Mouse (Mus musculus): ENCODE measurements around the gene 4933434E20Rik. TPM values are rescaled to one million over a fixed set of nuclear protein-coding genes. Genes with fewer than 3 reads are reported as not detected.

The 4933434E20Rik gene
- total and polyA plus RNA-seq, 3 experiments = 89.5 to 133 (median 102) TPM

- Histone ChIP-seq H3K4me2 (ENCODE audit: insufficient read depth, low read depth, poor library complexity, severe bottlenecking) (peak overlapping the region; percentile 97; the same call in 1 of the 2 replicates), H3K4me3 (replicated peaks in 1 of 3; ENCODE audit: low read depth in 2 of 3, low read length in 2 of 3, poor library complexity in 1 of 3) (no peak overlapping the region), H3K9ac (ENCODE audit: insufficient read depth, low read depth) (peak overlapping the region; percentile 49; the same call in 1 of the 2 replicates), H3K27me3 (replicated peaks) (no peaks in the 10 kb centered on the region), H3K79me2 (replicated peaks; ENCODE audit: control insufficient read depth, extremely low read depth, insufficient read depth, poor library complexity, severe bottlenecking) (peaks cover 29% of the 10 kb centered on the region), H3K9me3 (replicated peaks; ENCODE audit: low read length) (no peaks in the 10 kb centered on the region), H3K4me1 (ENCODE audit: control insufficient read depth in 1 of 2, insufficient read depth in 2 of 2) (peaks cover 0 to 23% of the 10 kb centered on the region in 2 experiments; a peak in 3 of 4 replicates), H3K27ac (ENCODE audit: insufficient read depth, low read depth) (no peak overlapping the region), H3K36me3 (replicated peaks in 1 of 2; ENCODE audit: control insufficient read depth in 1 of 2, insufficient read depth in 1 of 2, low read length in 1 of 2) (peaks cover 0 to 7% of the 10 kb centered on the region in 2 experiments)
- no peak for DNase-seq (ENCODE audit: extremely low read depth)
- in situ Hi-C loops (cut with MboI; ENCODE audit: low pct_ligation_motif_present, low pct_unique_long_range_greater_than_20kb, low sequenced_read_pairs) (loop anchor here (10.0 kb wide), 2 partner anchors 113 to 283 kb away; partner anchors contain the start of gene Atp8b2), dilution Hi-C loops (cut with MboI; ENCODE audit: extremely low pct_ligation_motif_present, extremely low pct_unique_long_range_greater_than_20kb, low sequenced_read_pairs) (no loop called here)
- TF ChIP-seq SMC3 (IDR thresholded peaks at IDR 0.05; ENCODE audit: low read depth, low read length) (no peak), CTCF (conservative IDR thresholded peaks at IDR 0.05 in 1 of 2, IDR thresholded peaks at IDR 0.05 in 1 of 2; ENCODE audit: low read depth in 2 of 2, low read length in 2 of 2) (peak in 1 of 2 experiments; percentile 27; a peak in 1 of 4 replicates), POLR2A (IDR thresholded peaks at IDR 0.05; ENCODE audit: low read depth, low read length) (no peak)
Observed at GRCm38 (mm10) chr3:90078224-90078623, 26.8 kb downstream of the 4933434E20Rik start.

DNA sequence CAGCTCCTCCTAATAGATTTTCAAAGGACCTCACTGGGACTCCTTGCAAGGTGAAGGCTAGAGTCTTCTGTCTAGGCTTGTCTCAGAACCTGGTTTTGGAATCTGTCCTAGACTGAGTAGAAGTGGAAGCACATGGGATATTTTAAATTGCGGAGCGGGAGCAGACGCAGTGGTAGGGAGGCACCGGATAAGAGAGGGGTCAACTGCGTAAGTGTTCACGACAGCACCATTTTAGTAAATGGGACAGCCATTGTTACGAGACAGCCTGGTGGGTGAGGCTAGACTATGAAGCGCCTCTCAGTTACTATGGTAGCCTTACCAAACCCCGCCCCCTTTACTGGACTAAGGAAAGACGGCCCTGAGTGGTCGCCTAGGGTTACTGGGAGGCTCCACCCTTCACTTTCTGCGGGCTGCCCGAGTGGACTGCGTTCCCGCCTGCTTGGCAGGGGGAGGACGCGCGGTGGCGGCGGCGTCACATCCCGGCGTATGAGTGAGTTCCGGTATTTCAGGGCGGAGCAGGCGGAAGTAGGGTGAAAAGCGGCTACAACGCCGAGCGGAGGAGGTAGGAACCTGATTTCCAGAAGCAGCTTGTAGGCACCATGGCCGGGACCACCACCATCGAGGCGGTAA, 27.8 kb downstream of the 4933434E20Rik start:
- dilution Hi-C loops (cut with MboI; ENCODE audit: extremely low pct_ligation_motif_present, extremely low pct_unique_long_range_greater_than_20kb, low sequenced_read_pairs) = no loop called here
- TF ChIP-seq HCFC1 (IDR thresholded peaks at IDR 0.05; ENCODE audit: low read depth, low read length) (peak; percentile 70), CTCF (conservative IDR thresholded peaks at IDR 0.05 in 1 of 2, IDR thresholded peaks at IDR 0.05 in 1 of 2; ENCODE audit: low read depth in 2 of 2, low read length in 2 of 2) (peak in 1 of 2 experiments; percentile 24; a peak in 1 of 4 replicates), GABPA (IDR thresholded peaks at IDR 0.05; ENCODE audit: insufficient replicate concordance, low read depth, low read length) (no peak), JUN (IDR thresholded peaks at IDR 0.05; ENCODE audit: insufficient read depth, low read depth, low read length) (no peak), MAZ (IDR thresholded peaks at IDR 0.05; ENCODE audit: low read depth, low read length) (0 out of 2 replicates have a peak, but pooled peaks have one; percentile 55), NELFE (IDR thresholded peaks at IDR 0.05; ENCODE audit: low read depth, low read length) (peak; percentile 57; the same call in 1 of the 2 replicates), USF1 (IDR thresholded peaks at IDR 0.05; ENCODE audit: low read depth, low read length) (no peak), KAT2A (IDR thresholded peaks at IDR 0.05; ENCODE audit: insufficient replicate concordance, low read length) (0 out of 2 replicates have a peak, but pooled peaks have one; percentile 11), CHD2 (IDR thresholded peaks at IDR 0.05; ENCODE audit: low read length) (no peak), ZKSCAN1 (IDR thresholded peaks at IDR 0.05; ENCODE audit: borderline replicate concordance, low read depth, low read length) (no peak), BHLHE40 (IDR thresholded peaks at IDR 0.05; ENCODE audit: low read depth, low read length) (no peak), POLR2AphosphoS2 (IDR thresholded peaks at IDR 0.05; ENCODE audit: low read depth, low read length) (no peak), MEF2A (IDR thresholded peaks at IDR 0.05; ENCODE audit: borderline replicate concordance, low read depth, low read length) (no peak), UBTF (IDR thresholded peaks at IDR 0.05; ENCODE audit: low read depth, low read length) (no peak), ETS1 (conservative IDR thresholded peaks at IDR 0.05; ENCODE audit: low read depth, low read length) (no peak), USF2 (conservative IDR thresholded peaks at IDR 0.05; ENCODE audit: low read depth, low read length) (no peak), MAFK (IDR thresholded peaks at IDR 0.05; ENCODE audit: insufficient replicate concordance, low read length) (no peak), EP300 (IDR thresholded peaks at IDR 0.05; ENCODE audit: low read length) (no peak), MYC (IDR thresholded peaks at IDR 0.05; ENCODE audit: low read depth, low read length) (0 out of 2 replicates have a peak, but pooled peaks have one; percentile 8), TBP (conservative IDR thresholded peaks at IDR 0.05; ENCODE audit: low read depth, low read length) (peak; percentile 76; the same call in 1 of the 2 replicates), MXI1 (IDR thresholded peaks at IDR 0.05; ENCODE audit: low read depth, low read length) (peak; percentile 91; the same call in 1 of the 2 replicates), JUND (conservative IDR thresholded peaks at IDR 0.05; ENCODE audit: low read depth, low read length) (no peak), ZMIZ1 (IDR thresholded peaks at IDR 0.05; ENCODE audit: low read depth, low read length) (peak; percentile 32; the same call in 1 of the 2 replicates), SIN3A (IDR thresholded peaks at IDR 0.05; ENCODE audit: low read length) (peak; percentile 97), PAX5 (IDR thresholded peaks at IDR 0.05; ENCODE audit: low read length) (no peak), RCOR1 (conservative IDR thresholded peaks at IDR 0.05; ENCODE audit: low read depth, low read length) (no peak), TCF12 (IDR thresholded peaks at IDR 0.05; ENCODE audit: low read depth, low read length) (peak; percentile 64; the same call in 1 of the 2 replicates), RAD21 (IDR thresholded peaks at IDR 0.05; ENCODE audit: low read depth, low read length) (no peak; the same call in 1 of the 2 replicates), POLR2A (IDR thresholded peaks at IDR 0.05; ENCODE audit: low read depth, low read length) (peak; percentile 82), SMC3 (IDR thresholded peaks at IDR 0.05; ENCODE audit: low read depth, low read length) (no peak)

More for the DNA sequence above, 27.8 kb downstream of the 4933434E20Rik start:
- peaks cover 0 to 11% of the 10 kb centered on the region in 2 experiments for H3K36me3 ChIP-seq (replicated peaks in 1 of 2; ENCODE audit: control insufficient read depth in 1 of 2, insufficient read depth in 1 of 2, low read length in 1 of 2)
- peak overlapping the region; percentile 89 to 97 (median 92) for H3K4me3 ChIP-seq (replicated peaks in 1 of 3; ENCODE audit: low read depth in 2 of 3, low read length in 2 of 3, poor library complexity in 1 of 3)
- in situ Hi-C loops (cut with MboI; ENCODE audit: low pct_ligation_motif_present, low pct_unique_long_range_greater_than_20kb, low sequenced_read_pairs) = loop anchor here (10.0 kb wide), 2 partner anchors 114 to 284 kb away; partner anchors contain the start of gene Atp8b2
- H3K9me3 ChIP-seq (replicated peaks; ENCODE audit: low read length) = no peaks in the 10 kb centered on the region
- H3K27ac ChIP-seq (ENCODE audit: insufficient read depth, low read depth) = peak overlapping the region; percentile 96
- peaks cover 39% of the 10 kb centered on the region for H3K79me2 ChIP-seq (replicated peaks; ENCODE audit: control insufficient read depth, extremely low read depth, insufficient read depth, poor library complexity, severe bottlenecking)
- H3K4me2 ChIP-seq (ENCODE audit: insufficient read depth, low read depth, poor library complexity, severe bottlenecking) = peak overlapping the region; percentile 97
- peak; percentile 98 for DNase-seq (ENCODE audit: extremely low read depth)
- peak overlapping the region; percentile 87 for H3K9ac ChIP-seq (ENCODE audit: insufficient read depth, low read depth)
- no peaks in the 10 kb centered on the region for H3K27me3 ChIP-seq (replicated peaks)
- peaks cover under 1 to 31% of the 10 kb centered on the region in 2 experiments for H3K4me1 ChIP-seq (ENCODE audit: control insufficient read depth in 1 of 2, insufficient read depth in 2 of 2)
